ENCODE assay signal across 11 mouse cellular contexts in genomic region chr5:24611366-24612301, GRCm38 (mm10). TPM values are rescaled to one million over a fixed set of nuclear protein-coding genes. Genes with fewer than 3 reads are reported as not detected.
A peak's percentile ranks its signal among the peaks of the same experiment; 100 is the strongest.
DNase-seq lines count a peak whose midpoint lies in the region; ATAC-seq and TF ChIP-seq lines count a peak whose summit lies in the region.
"Had no signal": no experiment of that assay in that cellular context is flagged by ENCODE, and none has a peak within 500 bp of the region (broad histone marks: within the 10 kb centered on the region; RNA-seq: fewer than 3 reads in every experiment).

No protein-coding gene starts in this region.

- no peaks in the 10 kb centered on the region for H3K9me3 ChIP-seq in stomach, embryonic 15.5 days
- H3K9me3 ChIP-seq in stomach, postnatal 0 days (ENCODE audit: control insufficient read depth, low read length): no peaks in the 10 kb centered on the region
- H3K9me3 ChIP-seq in heart, postnatal 0 days (replicated peaks; ENCODE audit: control insufficient read depth, low read length): no peaks in the 10 kb centered on the region
- no peaks in the 10 kb centered on the region for H3K9me3 ChIP-seq in midbrain, embryonic 13.5 days
- H3K9me3 ChIP-seq: lung, embryonic 15.5 days had no signal

- no peak for DNase-seq in stomach, postnatal 0 days (ENCODE audit: low spot score)
- peak; percentile 82 for DNase-seq in cerebellum, adult 9-11 months
- DNase-seq in heart, postnatal 0 days (ENCODE audit: low spot score): no peak
- no peak for DNase-seq in gastrocnemius, adult 8-10 months (ENCODE audit: low spot score in 2 of 2)
- DNase-seq in spleen, adult 18-20 months: no peak

- no peak for TF ChIP-seq CTCF in stomach, postnatal 0 days (IDR thresholded peaks at IDR 0.05; ENCODE audit: low read depth)
- no peak for TF ChIP-seq CTCF in heart, postnatal 0 days (IDR thresholded peaks at IDR 0.05; ENCODE audit: low read depth)

- H3K4me2 ChIP-seq in stomach, embryonic 15.5 days: no peak overlapping the region
- H3K4me2 ChIP-seq in stomach, postnatal 0 days (replicated peaks; ENCODE audit: low read depth): no peak overlapping the region
- no peak overlapping the region for H3K4me2 ChIP-seq in heart, postnatal 0 days (ENCODE audit: low read depth, low read length)
- no peak overlapping the region for H3K4me2 ChIP-seq in midbrain, embryonic 13.5 days (replicated peaks)
- H3K4me2 ChIP-seq: lung, embryonic 15.5 days had no signal

- no peak overlapping the region for H3K9ac ChIP-seq in stomach, embryonic 15.5 days
- no peak overlapping the region for H3K9ac ChIP-seq in stomach, postnatal 0 days (ENCODE audit: low read length)
- H3K9ac ChIP-seq in heart, postnatal 0 days (replicated peaks; ENCODE audit: low read depth, low read length): no peak overlapping the region; the same call in 1 of the 2 replicates
- H3K9ac ChIP-seq in midbrain, embryonic 13.5 days (replicated peaks): no peak overlapping the region
- H3K9ac ChIP-seq: lung, embryonic 15.5 days had no signal

- no peaks in the 10 kb centered on the region for H3K27me3 ChIP-seq in stomach, embryonic 15.5 days (replicated peaks)
- H3K27me3 ChIP-seq in stomach, postnatal 0 days (ENCODE audit: control insufficient read depth, insufficient read depth, low read length): no peaks in the 10 kb centered on the region
- no peaks in the 10 kb centered on the region for H3K27me3 ChIP-seq in heart, postnatal 0 days (ENCODE audit: control insufficient read depth, insufficient read depth, low read length)
- H3K27me3 ChIP-seq in midbrain, embryonic 13.5 days: no peaks in the 10 kb centered on the region
- H3K27me3 ChIP-seq: lung, embryonic 15.5 days had no signal

- H3K4me1 ChIP-seq in stomach, embryonic 15.5 days: 0 out of 2 replicates have a peak, but pooled peaks cover 3% of the 10 kb centered on the region
- H3K4me1 ChIP-seq in stomach, postnatal 0 days (replicated peaks; ENCODE audit: control insufficient read depth, insufficient read depth): no peaks in the 10 kb centered on the region; the same call in 1 of the 2 replicates
- peaks cover 26% of the 10 kb centered on the region for H3K4me1 ChIP-seq in heart, postnatal 0 days (ENCODE audit: control insufficient read depth, insufficient read depth)
- H3K4me1 ChIP-seq in midbrain, embryonic 13.5 days (replicated peaks): peaks cover 28% of the 10 kb centered on the region

- ATAC-seq in stomach, embryonic 15.5 days (ENCODE audit: insufficient read depth, low FRiP score, low read depth): peak; percentile 11; the same call in 1 of the 2 replicates
- no peak for ATAC-seq in stomach, postnatal 0 days (ENCODE audit: low FRiP score, low TSS enrichment)
- peak; percentile 54 for ATAC-seq in heart, postnatal 0 days (ENCODE audit: insufficient read depth, low read depth)
- ATAC-seq in midbrain, embryonic 13.5 days: peak; percentile 62
- ATAC-seq in monocyte, adult 5-6 weeks (replicated peaks; ENCODE audit: insufficient number of reproducible peaks, low FRiP score, low TSS enrichment, poor library complexity, severe bottlenecking): no peak

- TF ChIP-seq EP300 in stomach, postnatal 0 days (optimal IDR thresholded peaks at IDR 0.05): no peak
- TF ChIP-seq EP300 in heart, postnatal 0 days (IDR thresholded peaks at IDR 0.05; ENCODE audit: low read depth): no peak

- no peak overlapping the region for H3K27ac ChIP-seq in stomach, embryonic 15.5 days
- H3K27ac ChIP-seq in stomach, postnatal 0 days (replicated peaks): no peak overlapping the region
- no peak overlapping the region for H3K27ac ChIP-seq in heart, postnatal 0 days (ENCODE audit: low read depth)
- peak overlapping the region; percentile 74; the same call in 1 of the 2 replicates for H3K27ac ChIP-seq in midbrain, embryonic 13.5 days
- H3K27ac ChIP-seq: lung, embryonic 15.5 days had no signal

- no peaks in the 10 kb centered on the region for H3K36me3 ChIP-seq in stomach, embryonic 15.5 days
- no peaks in the 10 kb centered on the region; the same call in 1 of the 2 replicates for H3K36me3 ChIP-seq in stomach, postnatal 0 days (ENCODE audit: control insufficient read depth, insufficient read depth, low read length)
- H3K36me3 ChIP-seq in heart, postnatal 0 days (replicated peaks; ENCODE audit: control insufficient read depth, insufficient read depth, low read length): no peaks in the 10 kb centered on the region
- no peaks in the 10 kb centered on the region for H3K36me3 ChIP-seq in midbrain, embryonic 13.5 days
- H3K36me3 ChIP-seq: lung, embryonic 15.5 days had no signal

- no peak overlapping the region for H3K4me3 ChIP-seq in stomach, embryonic 15.5 days (replicated peaks)
- no peak overlapping the region for H3K4me3 ChIP-seq in stomach, postnatal 0 days (ENCODE audit: low read depth, low read length)
- no peak overlapping the region for H3K4me3 ChIP-seq in heart, postnatal 0 days (ENCODE audit: low read depth, low read length)
- no peak overlapping the region for H3K4me3 ChIP-seq in midbrain, embryonic 13.5 days (replicated peaks)
- H3K4me3 ChIP-seq: lung, embryonic 15.5 days had no signal

- WGBS in stomach, embryonic 15.5 days: 62% methylated on average over 7 of the region's 7 CpGs
- whole genome bisulfite sequencing in stomach, postnatal 0 days: 55% methylated on average over 7 of the region's 7 CpGs
- 36% methylated on average over 7 of the region's 7 CpGs for WGBS in heart, postnatal 0 days
- 61% methylated on average over 7 of the region's 7 CpGs for WGBS in midbrain, embryonic 13.5 days

RNA-seq across cellular contexts. Expression of gene Smarcd3, which starts 12.6 kb away (rescaled TPM):
- polyA plus RNA-seq in stomach, embryonic 15.5 days (2015; fragmentation: Nextera tagmentation; extraction: Ambion mirVana): 22.2 and 25.1 TPM in 2 replicates
- polyA plus RNA-seq in stomach, postnatal 0 days (2015; fragmentation: Nextera tagmentation; extraction: Ambion mirVana): 13.3 and 17.8 TPM in 2 replicates
- 79.2 and 98.4 TPM in 2 replicates for total RNA-seq in heart, postnatal 0 days (2014; rRNA removed; ENCODE audit: low replicate concordance)
- 33.9 and 36.9 TPM in 2 replicates for polyA plus RNA-seq in heart, postnatal 0 days (2015; fragmentation: Nextera tagmentation; extraction: Ambion mirVana)
- polyA plus RNA-seq in midbrain, embryonic 13.5 days (2015; fragmentation: Nextera tagmentation; extraction: Ambion mirVana): 119 and 127 TPM in 2 replicates
- 100 to 1,000 TPM; 207 to 267 (median 221) TPM for total RNA-seq in gastrocnemius, adult 8-10 months (2022)
- total RNA-seq in monocyte, adult 5-6 weeks (2017): 1.3 to 8.1 TPM (median 3.0 TPM) in 3 replicates

RNA-seq across cellular contexts. Expression of gene Chpf2, which starts 25.1 kb away (rescaled TPM):
- polyA plus RNA-seq in stomach, embryonic 15.5 days (2015; fragmentation: Nextera tagmentation; extraction: Ambion mirVana): 18.6 and 21.2 TPM in 2 replicates
- polyA plus RNA-seq in stomach, postnatal 0 days (2015; fragmentation: Nextera tagmentation; extraction: Ambion mirVana): 18.2 and 19.2 TPM in 2 replicates
- total RNA-seq in heart, postnatal 0 days (2014; rRNA removed; ENCODE audit: low replicate concordance): 34.9 and 64.4 TPM in 2 replicates
- 10.5 and 13.2 TPM in 2 replicates for polyA plus RNA-seq in heart, postnatal 0 days (2015; fragmentation: Nextera tagmentation; extraction: Ambion mirVana)
- 17.8 and 18.6 TPM in 2 replicates for polyA plus RNA-seq in midbrain, embryonic 13.5 days (2015; fragmentation: Nextera tagmentation; extraction: Ambion mirVana)
- 10 to 100 TPM in 3 of 4 experiments, 1 to 10 TPM in 1; 8.5 to 14.5 (median 12.4) TPM for total RNA-seq in gastrocnemius, adult 8-10 months (2022)
- total RNA-seq in monocyte, adult 5-6 weeks (2017): 13.2 to 33.8 TPM (median 15.2 TPM) in 3 replicates

RNA-seq across cellular contexts. Expression of gene Abcf2, which starts 34.4 kb away (rescaled TPM):
- polyA plus RNA-seq in stomach, embryonic 15.5 days (2015; fragmentation: Nextera tagmentation; extraction: Ambion mirVana): 85.9 and 90.0 TPM in 2 replicates
- polyA plus RNA-seq in stomach, postnatal 0 days (2015; fragmentation: Nextera tagmentation; extraction: Ambion mirVana): 45.2 and 45.3 TPM in 2 replicates
- total RNA-seq in heart, postnatal 0 days (2014; rRNA removed; ENCODE audit: low replicate concordance): 53.7 and 56.0 TPM in 2 replicates
- polyA plus RNA-seq in heart, postnatal 0 days (2015; fragmentation: Nextera tagmentation; extraction: Ambion mirVana): 46.0 and 49.6 TPM in 2 replicates
- 98.2 and 103 TPM in 2 replicates for polyA plus RNA-seq in midbrain, embryonic 13.5 days (2015; fragmentation: Nextera tagmentation; extraction: Ambion mirVana)
- total RNA-seq in gastrocnemius, adult 8-10 months (2022): 100 to 1,000 TPM; 114 to 132 (median 122) TPM
- 33.8 to 45.3 TPM (median 42.1 TPM) in 3 replicates for total RNA-seq in monocyte, adult 5-6 weeks (2017)

RNA-seq across cellular contexts. Expression of gene 4931409K22Rik, which starts 55.0 kb away (rescaled TPM):
- 0.14 and 0.24 TPM in 2 replicates for polyA plus RNA-seq in stomach, embryonic 15.5 days (2015; fragmentation: Nextera tagmentation; extraction: Ambion mirVana)
- polyA plus RNA-seq in stomach, postnatal 0 days (2015; fragmentation: Nextera tagmentation; extraction: Ambion mirVana): 0.08 TPM in 1 of 2 replicates, not detected in the other
- total RNA-seq in heart, postnatal 0 days (2014; rRNA removed; ENCODE audit: low replicate concordance): not detected in 2 replicates
- not detected in 2 replicates for polyA plus RNA-seq in heart, postnatal 0 days (2015; fragmentation: Nextera tagmentation; extraction: Ambion mirVana)
- polyA plus RNA-seq in midbrain, embryonic 13.5 days (2015; fragmentation: Nextera tagmentation; extraction: Ambion mirVana): 0.07 and 0.08 TPM in 2 replicates
- total RNA-seq in gastrocnemius, adult 8-10 months (2022): not detected
- not detected in 3 replicates for total RNA-seq in monocyte, adult 5-6 weeks (2017)
- total RNA-seq: adrenal gland, adult 18-20 months had no signal
- polyA plus RNA-seq: heart, embryonic 14.5 days; lung, embryonic 15.5 days had no signal

Comparison
In these comparisons a context has a peak if more than half of its experiments do, and no peak if none do; other contexts are left out.
1. ATAC-seq: peak in stomach, embryonic 15.5 days (single experiment), heart, postnatal 0 days (single experiment) and midbrain, embryonic 13.5 days (single experiment); none in stomach, postnatal 0 days (single experiment) and monocyte, adult 5-6 weeks (single experiment).